Mouse (Mus musculus): ENCODE measurements around the gene Crb2. TPM values are rescaled to one million over a fixed set of nuclear protein-coding genes. Genes with fewer than 3 reads are reported as not detected.
A peak's percentile ranks its signal among the peaks of the same experiment; 100 is the strongest.

The Crb2 gene
- total RNA-seq, 1 experiment: 1.7 TPM

GRCm38 (mm10) chr2:37815676-37816075 lies 39.6 kb downstream of the Crb2 start:
- TF ChIP-seq CHD2 (IDR thresholded peaks at IDR 0.05; ENCODE audit: low read depth, low read length) (no peak), HCFC1 (IDR thresholded peaks at IDR 0.05; ENCODE audit: borderline replicate concordance, insufficient read depth, low read length) (no peak), ZNF384 (IDR thresholded peaks at IDR 0.05; ENCODE audit: low read depth, low read length) (no peak), MAFK (IDR thresholded peaks at IDR 0.05; ENCODE audit: insufficient read depth, low read depth, low read length) (no peak), ZC3H11A (IDR thresholded peaks at IDR 0.05; ENCODE audit: borderline replicate concordance, low read depth, low read length) (peak; percentile 73; the same call in 1 of the 2 replicates)
- no peaks in the 10 kb centered on the region for H3K36me3 ChIP-seq (ENCODE audit: control insufficient read depth, insufficient read depth, low read length, poor library complexity, severe bottlenecking)
- in situ Hi-C loops (cut with MboI; ENCODE audit: low sequenced_read_pairs in 2 of 2, unreplicated experiment in 2 of 2): no loop called here
- no peak overlapping the region for H3K4me3 ChIP-seq (ENCODE audit: insufficient read depth in 1 of 2, low read depth in 1 of 2, low read length in 2 of 2, poor library complexity in 1 of 2, severe bottlenecking in 1 of 2)
- no peaks in the 10 kb centered on the region for H3K4me1 ChIP-seq (ENCODE audit: control insufficient read depth in 2 of 2, insufficient read depth in 2 of 2, low read length in 2 of 2, poor library complexity in 1 of 2)
- no peak overlapping the region for H3K27ac ChIP-seq (ENCODE audit: insufficient read depth, low read depth, low read length, poor library complexity, severe bottlenecking)
- H3K9ac ChIP-seq (ENCODE audit: insufficient read depth, low read depth, low read length, poor library complexity, severe bottlenecking): no peak overlapping the region
- DNase-seq (ENCODE audit: low read depth, low spot score): peak; percentile 52
- no peaks in the 10 kb centered on the region; the same call in 1 of the 2 replicates for H3K9me3 ChIP-seq (ENCODE audit: control insufficient read depth, insufficient read depth, low read depth, low read length)

DNA sequence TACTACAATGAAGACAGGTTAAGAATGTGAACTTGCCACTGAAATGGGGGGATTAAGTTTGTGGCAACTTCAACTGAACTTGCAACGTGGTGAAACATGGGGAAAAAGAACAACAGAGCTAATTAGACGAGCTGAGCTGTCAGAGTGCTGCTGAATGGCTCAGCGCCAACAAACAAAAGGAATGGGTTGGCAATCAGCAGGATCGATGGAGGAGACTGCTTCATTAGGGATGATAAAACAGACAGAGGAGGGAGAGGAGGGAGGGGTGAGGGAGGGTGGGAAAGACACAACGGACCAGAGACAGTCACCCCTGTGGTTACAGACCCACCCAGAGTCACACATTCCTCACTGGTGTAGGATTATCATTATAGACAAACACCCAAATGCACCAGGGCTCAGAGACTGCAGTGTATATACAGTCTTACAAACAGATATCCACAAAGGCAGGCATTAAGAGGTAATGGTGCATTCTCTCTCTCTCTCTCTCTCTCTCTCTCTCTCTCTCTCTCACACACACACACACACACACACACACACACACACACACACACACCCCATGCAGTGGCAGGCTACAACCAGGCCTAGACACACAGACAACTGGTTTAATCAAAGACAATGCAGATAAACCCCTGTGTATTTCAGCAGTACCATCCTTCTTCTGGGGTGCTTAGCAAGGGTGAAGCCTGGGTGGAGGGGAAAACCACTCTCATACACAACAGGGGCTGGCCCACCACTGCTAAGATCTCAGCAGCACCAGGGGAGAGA lies 42.9 kb downstream of the Crb2 start:
- in situ Hi-C loops (cut with MboI; ENCODE audit: low sequenced_read_pairs in 2 of 2, unreplicated experiment in 2 of 2): no loop called here
- H3K9me3 ChIP-seq (ENCODE audit: control insufficient read depth, insufficient read depth, low read depth, low read length): no peaks in the 10 kb centered on the region; the same call in 1 of the 2 replicates
- no peaks in the 10 kb centered on the region for H3K4me1 ChIP-seq (ENCODE audit: control insufficient read depth in 2 of 2, insufficient read depth in 2 of 2, low read length in 2 of 2, poor library complexity in 1 of 2)
- DNase-seq (ENCODE audit: low read depth, low spot score): no peak
- H3K4me3 ChIP-seq (ENCODE audit: insufficient read depth in 1 of 2, low read depth in 1 of 2, low read length in 2 of 2, poor library complexity in 1 of 2, severe bottlenecking in 1 of 2): no peak overlapping the region
- H3K9ac ChIP-seq (ENCODE audit: insufficient read depth, low read depth, low read length, poor library complexity, severe bottlenecking): no peak overlapping the region
- TF ChIP-seq HCFC1 (IDR thresholded peaks at IDR 0.05; ENCODE audit: borderline replicate concordance, insufficient read depth, low read length) (no peak), ZC3H11A (IDR thresholded peaks at IDR 0.05; ENCODE audit: borderline replicate concordance, low read depth, low read length) (no peak), ZNF384 (IDR thresholded peaks at IDR 0.05; ENCODE audit: low read depth, low read length) (no peak), CHD2 (IDR thresholded peaks at IDR 0.05; ENCODE audit: low read depth, low read length) (no peak), MAFK (IDR thresholded peaks at IDR 0.05; ENCODE audit: insufficient read depth, low read depth, low read length) (no peak)
- no peak overlapping the region for H3K27ac ChIP-seq (ENCODE audit: insufficient read depth, low read depth, low read length, poor library complexity, severe bottlenecking)
- H3K36me3 ChIP-seq (ENCODE audit: control insufficient read depth, insufficient read depth, low read length, poor library complexity, severe bottlenecking): no peaks in the 10 kb centered on the region

GRCm38 (mm10) chr2:37819526-37820152 lies 43.6 kb downstream of the Crb2 start:
- no peak for DNase-seq (ENCODE audit: low read depth, low spot score)
- no peaks in the 10 kb centered on the region; the same call in 1 of the 2 replicates for H3K9me3 ChIP-seq (ENCODE audit: control insufficient read depth, insufficient read depth, low read depth, low read length)
- TF ChIP-seq CHD2 (IDR thresholded peaks at IDR 0.05; ENCODE audit: low read depth, low read length) (no peak), MAFK (IDR thresholded peaks at IDR 0.05; ENCODE audit: insufficient read depth, low read depth, low read length) (no peak), HCFC1 (IDR thresholded peaks at IDR 0.05; ENCODE audit: borderline replicate concordance, insufficient read depth, low read length) (no peak), ZNF384 (IDR thresholded peaks at IDR 0.05; ENCODE audit: low read depth, low read length) (no peak), ZC3H11A (IDR thresholded peaks at IDR 0.05; ENCODE audit: borderline replicate concordance, low read depth, low read length) (no peak)
- no peaks in the 10 kb centered on the region for H3K4me1 ChIP-seq (ENCODE audit: control insufficient read depth in 2 of 2, insufficient read depth in 2 of 2, low read length in 2 of 2, poor library complexity in 1 of 2)
- H3K4me3 ChIP-seq (ENCODE audit: insufficient read depth in 1 of 2, low read depth in 1 of 2, low read length in 2 of 2, poor library complexity in 1 of 2, severe bottlenecking in 1 of 2): no peak overlapping the region
- H3K36me3 ChIP-seq (ENCODE audit: control insufficient read depth, insufficient read depth, low read length, poor library complexity, severe bottlenecking): no peaks in the 10 kb centered on the region
- H3K27ac ChIP-seq (ENCODE audit: insufficient read depth, low read depth, low read length, poor library complexity, severe bottlenecking): no peak overlapping the region
- in situ Hi-C loops (cut with MboI; ENCODE audit: low sequenced_read_pairs in 2 of 2, unreplicated experiment in 2 of 2): no loop called here
- no peak overlapping the region for H3K9ac ChIP-seq (ENCODE audit: insufficient read depth, low read depth, low read length, poor library complexity, severe bottlenecking)

- in situ Hi-C loops (cut with MboI; ENCODE audit: low sequenced_read_pairs in 2 of 2, unreplicated experiment in 2 of 2): no loop called here
- TF ChIP-seq CHD2 (IDR thresholded peaks at IDR 0.05; ENCODE audit: low read depth, low read length) (no peak), ZNF384 (IDR thresholded peaks at IDR 0.05; ENCODE audit: low read depth, low read length) (no peak), HCFC1 (IDR thresholded peaks at IDR 0.05; ENCODE audit: borderline replicate concordance, insufficient read depth, low read length) (no peak), MAFK (IDR thresholded peaks at IDR 0.05; ENCODE audit: insufficient read depth, low read depth, low read length) (no peak), ZC3H11A (IDR thresholded peaks at IDR 0.05; ENCODE audit: borderline replicate concordance, low read depth, low read length) (no peak)
- H3K4me3 ChIP-seq (ENCODE audit: insufficient read depth in 1 of 2, low read depth in 1 of 2, low read length in 2 of 2, poor library complexity in 1 of 2, severe bottlenecking in 1 of 2): no peak overlapping the region
- H3K9ac ChIP-seq (ENCODE audit: insufficient read depth, low read depth, low read length, poor library complexity, severe bottlenecking): no peak overlapping the region
- no peaks in the 10 kb centered on the region for H3K4me1 ChIP-seq (ENCODE audit: control insufficient read depth in 2 of 2, insufficient read depth in 2 of 2, low read length in 2 of 2, poor library complexity in 1 of 2)
- no peak for DNase-seq (ENCODE audit: low read depth, low spot score)
- no peak overlapping the region for H3K27ac ChIP-seq (ENCODE audit: insufficient read depth, low read depth, low read length, poor library complexity, severe bottlenecking)
- no peaks in the 10 kb centered on the region for H3K36me3 ChIP-seq (ENCODE audit: control insufficient read depth, insufficient read depth, low read length, poor library complexity, severe bottlenecking)
- no peaks in the 10 kb centered on the region; the same call in 1 of the 2 replicates for H3K9me3 ChIP-seq (ENCODE audit: control insufficient read depth, insufficient read depth, low read depth, low read length)
Measured at GRCm38 (mm10) chr2:37822122-37822521, 46.1 kb downstream of the Crb2 start.
